Mouse (Mus musculus) T-helper 17 cell (primary cell): ENCODE measurements around the gene Klk14.
"Not testable (repeated sequence)": the region's sequence is repeated elsewhere in the genome, so short reads cannot be mapped to it uniquely, and the experiment has no call there.

Experiments
- in situ Hi-C, 2 experiments: fragments of 300-600 bp; cut with MboI, MseI; formaldehyde crosslinking; loops; 1 replicate in 1 of 2; 2 replicates in 1 of 2; pipeline ENCODE4 v1.15.1; 2025; ENCODE audit warnings: high pct_unique_total_duplicates in 2 of 2

Klk14 gene

DNA sequence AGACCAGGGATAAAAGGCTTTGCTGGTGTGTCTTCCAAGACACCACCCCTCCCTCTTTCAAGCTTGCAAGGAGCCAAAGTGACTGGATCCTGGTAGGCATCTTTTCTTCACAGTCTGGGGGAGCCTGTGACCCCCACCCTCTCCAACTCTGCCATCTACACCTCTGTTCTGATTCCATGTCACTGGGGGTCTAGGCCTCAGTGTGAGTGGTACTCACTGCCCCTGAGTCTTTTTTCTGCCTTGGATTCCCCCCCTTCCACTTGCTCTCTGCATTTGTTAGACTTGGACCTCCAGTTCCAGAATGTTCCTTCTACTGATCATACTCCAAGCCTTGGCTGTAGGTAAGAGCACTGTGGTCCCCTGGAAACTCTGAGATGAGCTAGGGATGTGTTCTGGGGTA is at the start of gene Klk14:
Gene Klk14, plus strand, starts transcription at position 301 of the 400 bp plus-strand sequence.
- in situ Hi-C loops: no loop called here

DNA sequence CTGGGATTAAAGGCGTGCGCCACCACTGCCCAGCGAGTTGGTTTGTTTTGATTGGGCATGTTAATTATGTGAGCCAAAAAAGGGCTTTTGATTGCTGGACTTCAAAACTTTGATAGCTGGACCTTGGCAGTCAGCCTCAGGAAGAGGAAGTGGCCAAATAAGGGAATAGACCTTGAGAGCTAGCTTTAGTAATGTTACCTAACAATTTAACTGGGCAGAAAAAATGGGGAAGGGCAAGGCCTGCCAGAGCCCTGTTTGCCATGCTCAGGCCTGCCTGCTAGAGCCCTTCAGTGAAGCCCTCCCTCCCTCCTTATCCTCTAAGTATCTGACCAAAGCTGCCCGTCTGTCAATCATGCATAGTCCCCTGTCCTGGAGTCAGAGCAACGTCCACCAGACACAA is 47.6 kb upstream of the Klk14 start:
- in situ Hi-C loops: no loop called here

- in situ Hi-C loops: no loop called here
Measured at GRCm38 (mm10) chr7:43643046-43643652, 47.1 kb upstream of the Klk14 start.

GRCm38 (mm10) chr7:43652683-43653082 is 37.5 kb upstream of the Klk14 start:
- in situ Hi-C loops: no loop called here

- in situ Hi-C loops: no loop called here
Measured at GRCm38 (mm10) chr7:43654519-43654918, 35.7 kb upstream of the Klk14 start.

- in situ Hi-C loops: no loop called here
Measured at GRCm38 (mm10) chr7:43656232-43656631, 34.0 kb upstream of the Klk14 start.

GRCm38 (mm10) chr7:43660002-43660401 is 30.2 kb upstream of the Klk14 start, which contains the start of gene Siglece:
Siglece (minus strand) TSS chr7:43660161.
- in situ Hi-C loops: no loop called here

- in situ Hi-C loops: no loop called here
Measured at GRCm38 (mm10) chr7:43662804-43663203, 27.4 kb upstream of the Klk14 start.

DNA sequence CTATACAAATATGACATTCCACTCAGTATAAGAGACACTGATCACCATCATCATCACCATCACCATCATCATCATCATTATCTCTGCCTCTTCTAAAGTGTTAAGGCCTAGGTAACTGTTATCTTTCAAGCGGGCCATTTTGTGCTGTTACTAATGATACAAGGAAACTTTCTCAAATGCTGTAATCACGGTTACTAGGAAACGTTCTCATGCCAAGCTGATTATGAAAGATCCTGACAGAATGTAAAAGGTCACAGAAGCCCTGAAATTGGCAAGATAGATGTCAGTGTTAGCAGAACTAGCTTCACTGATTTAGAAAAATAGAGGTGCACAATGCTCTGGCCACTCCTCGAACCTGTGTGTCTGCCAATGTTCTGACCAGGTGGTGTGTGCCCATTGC is 23.0 kb upstream of the Klk14 start:
- in situ Hi-C loops: not testable (repeated sequence)

- in situ Hi-C loops: no loop called here
Measured at GRCm38 (mm10) chr7:43668582-43668981, 21.6 kb upstream of the Klk14 start.

GRCm38 (mm10) chr7:43671064-43671808 is 19.0 kb upstream of the Klk14 start:
- in situ Hi-C loops: loop anchor here (5.0 kb wide), 4 partner anchors 89 to 359 kb away; partner anchors contain the start of genes Klk10 (in 1 of the 2) and Zfp715 (in 1 of the 2)

DNA sequence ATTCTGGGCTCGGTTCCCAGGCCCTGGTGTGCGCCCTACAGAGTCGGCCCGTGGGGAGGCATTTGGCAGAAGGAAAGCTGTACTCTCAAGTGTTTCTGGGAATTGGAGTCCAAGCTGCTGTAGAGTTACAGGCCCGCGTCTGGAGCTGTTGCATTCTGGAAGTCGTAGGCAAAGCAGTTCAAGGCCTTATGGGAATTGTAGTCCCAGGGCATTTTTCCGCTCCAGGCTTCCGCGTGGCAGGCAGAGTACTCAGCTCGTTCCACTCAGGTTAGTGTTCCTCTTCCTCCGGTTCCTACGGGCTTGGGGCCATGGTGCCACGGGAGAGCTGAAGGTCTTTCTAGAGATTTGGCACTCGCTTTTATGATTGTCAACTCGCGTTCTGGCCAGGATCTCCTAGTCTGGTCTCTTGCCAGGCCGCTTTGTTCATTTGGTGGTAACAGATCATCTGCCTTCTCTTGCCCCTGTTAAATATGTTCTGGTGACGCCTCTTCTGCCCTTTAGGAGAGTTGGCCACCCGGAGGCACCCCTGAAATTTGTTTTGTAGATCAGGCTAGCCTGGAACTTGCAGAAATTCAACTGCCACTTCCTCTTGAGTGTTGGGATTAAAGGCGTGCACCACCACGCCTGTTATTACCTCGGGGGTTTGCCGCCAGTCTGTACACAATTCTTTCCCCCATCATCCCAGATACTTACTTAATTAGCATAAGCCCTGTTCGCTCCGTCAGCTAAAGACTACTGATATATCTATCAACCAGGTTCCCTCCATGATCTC is 18.2 kb upstream of the Klk14 start, which contains the start of gene Ctu1:
Gene Ctu1, plus strand, starts transcription at position 208 of the 772 bp plus-strand sequence.
- in situ Hi-C loops: loop anchor here (5.0 kb wide), 4 partner anchors 90 to 360 kb away; partner anchors contain the start of genes Klk10 (in 1 of the 2) and Zfp715 (in 1 of the 2)

- in situ Hi-C loops: loop anchor here (5.0 kb wide), 4 partner anchors 90 to 360 kb away; partner anchors contain the start of genes Klk10 (in 1 of the 2) and Zfp715 (in 1 of the 2)
Measured at GRCm38 (mm10) chr7:43672581-43673260, 17.5 kb upstream of the Klk14 start.

- in situ Hi-C loops: no loop called here
Measured at GRCm38 (mm10) chr7:43675091-43675490, 15.1 kb upstream of the Klk14 start.

GRCm38 (mm10) chr7:43678517-43678916 is 11.7 kb upstream of the Klk14 start:
- in situ Hi-C loops: no loop called here

GRCm38 (mm10) chr7:43680960-43681359 is 9.3 kb upstream of the Klk14 start:
- in situ Hi-C loops: loop anchor here (5.0 kb wide), 3 partner anchors 101 to 211 kb away; partner anchors contain the start of genes Klk10 (in 1 of the 2) and Klk4 (in 1 of the 2)

GRCm38 (mm10) chr7:43682511-43682910 is 7.7 kb upstream of the Klk14 start:
- in situ Hi-C loops: loop anchor here (5.0 kb wide), 3 partner anchors 100 to 210 kb away; partner anchors contain the start of genes Klk10 (in 1 of the 2) and Klk4 (in 1 of the 2)

DNA sequence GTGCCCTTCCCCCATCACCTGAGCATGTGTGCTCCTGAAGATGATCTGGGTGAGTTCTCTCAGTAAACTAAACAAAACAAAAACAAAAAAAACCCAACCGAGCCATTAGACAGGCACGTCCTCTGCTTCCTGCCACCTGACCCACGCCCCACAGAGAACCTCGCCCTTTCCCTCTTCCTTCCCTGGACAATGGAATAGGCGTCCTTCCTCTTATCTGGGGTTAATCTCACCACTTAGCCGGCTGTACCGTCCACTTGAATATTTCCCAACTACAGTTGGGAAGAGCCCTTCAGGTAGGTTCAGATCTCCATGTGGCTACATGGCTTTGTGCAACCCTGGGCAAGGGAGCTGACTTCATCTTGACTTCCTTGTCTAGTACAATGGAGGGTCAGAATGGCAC is 5.1 kb upstream of the Klk14 start:
- in situ Hi-C loops: no loop called here

- in situ Hi-C loops: no loop called here
Measured at GRCm38 (mm10) chr7:43710031-43710430, 19.8 kb downstream of the Klk14 start.

- in situ Hi-C loops: no loop called here
Measured at GRCm38 (mm10) chr7:43712267-43712666, 22.0 kb downstream of the Klk14 start, which contains the start of gene Klk13. Klk13 (plus strand) TSS chr7:43712567.

GRCm38 (mm10) chr7:43712917-43713316 is 22.7 kb downstream of the Klk14 start:
- in situ Hi-C loops: no loop called here
